Mouse (Mus musculus) liver, embryonic 14.5 days (tissue): ENCODE results near the gene Ush2a.

Experiments used
- CTCF ChIP-seq: IDR thresholded peaks from 2 replicates; pipeline ENCODE4 v1.5.1; 2016; ENCODE audit warnings: antibody characterized with exemption, low read depth, control low read depth
- EP300 ChIP-seq: IDR thresholded peaks from 2 replicates; pipeline ENCODE4 v1.6.1; 2016; ENCODE audit warnings: antibody characterized with exemption, low read depth

GRCm38 (mm10) chr1:188643156-188643555 is 381.3 kb downstream of the Ush2a start:
- TF ChIP-seq CTCF (no peak), EP300 (no peak)
